Mouse (Mus musculus) bone marrow macrophage, adult 2 months (primary cell): ENCODE measurements around the gene Klhl35.

Experiments used
- CTCF ChIP-seq: IDR thresholded peaks from 2 replicates; pipeline ENCODE4 v1.5.1; 2012; ENCODE audit warnings: low read depth, mild to moderate bottlenecking, low read length, moderate library complexity
- POLR2A ChIP-seq: IDR thresholded peaks from 2 replicates; pipeline ENCODE4 v1.6.1; 2012; ENCODE audit warnings: mild to moderate bottlenecking, low read depth, low read length, borderline replicate concordance

GRCm38 (mm10) chr7:99500201-99500600, 34.4 kb downstream of the Klhl35 start:
- TF ChIP-seq CTCF (peak; percentile 82), POLR2A (no peak)
